Mouse (Mus musculus) ES-Bruce4 (cell line): ENCODE measurements at regions not wholly inside any gene's neighbourhood (a gene's known extent, or its start where the extent isn't known, plus 50 kb on each side); places are given as distances from the start of the nearest gene placed in this dataset.

Source experiments
- CTCF ChIP-seq: IDR thresholded peaks from one replicate; pipeline ENCODE4 v1.8.1; 2011; ENCODE audit warnings: low read depth, low read length
- POLR2A ChIP-seq: IDR thresholded peaks from one replicate; pipeline ENCODE4 v1.8.1; 2011; ENCODE audit warnings: low read length; ENCODE audit not compliant: insufficient read depth

- TF ChIP-seq CTCF (no peak), POLR2A (no peak)
Measured at GRCm38 (mm10) chr3:68778354-68779040, 88.1 kb downstream of the Il12a start.
